Mouse (Mus musculus) lung, postnatal 0 days (tissue): ENCODE data around the gene Numa1. TPM values are rescaled to one million over a fixed set of nuclear protein-coding genes. Genes with fewer than 3 reads are reported as not detected.
"Not testable (repeated sequence)": the region's sequence is repeated elsewhere in the genome, so short reads cannot be mapped to it uniquely, and the experiment has no call there.

Source experiments
- ATAC-seq: fragments of 200-750 bp; cut with Nextera tagmentation; 2 replicates; pipeline ENCODE4 v1.8.0; 2017; ENCODE audit warnings: moderate library complexity
- DNase-seq: peaks from one replicate; pipeline ENCODE4 v3.0.0-alpha.2; 2016; ENCODE audit warnings: low spot score
- H3K27ac ChIP-seq: fragments of 300-500 bp; sonication (generic); 2 replicates; pipeline ENCODE4 v1.5.1; 2014; ENCODE audit warnings: antibody characterized with exemption, mild to moderate bottlenecking, low read length, mixed read lengths
- H3K27me3 ChIP-seq: fragments of 300-500 bp; sonication (generic); replicated peaks from 2 replicates; pipeline ENCODE4 v1.6.1; 2014; ENCODE audit warnings: low read length, mixed read lengths; ENCODE audit not compliant: insufficient read depth
- H3K36me3 ChIP-seq: fragments of 300-500 bp; sonication (generic); 2 replicates; pipeline ENCODE4 v1.6.1; 2014; ENCODE audit warnings: low read length, mixed read lengths; ENCODE audit not compliant: insufficient read depth
- H3K4me1 ChIP-seq: fragments of 300-500 bp; sonication (generic); 2 replicates; pipeline ENCODE4 v1.6.1; 2014; ENCODE audit warnings: antibody characterized with exemption, low read depth, low read length, mixed read lengths; ENCODE audit not compliant: insufficient read depth
- H3K4me2 ChIP-seq: fragments of 300-500 bp; sonication (generic); replicated peaks from 2 replicates; pipeline ENCODE4 v1.6.1; 2014; ENCODE audit warnings: low read depth, mild to moderate bottlenecking, low read length, moderate library complexity, mixed read lengths
- H3K4me3 ChIP-seq: fragments of 300-500 bp; sonication (generic); 2 replicates; pipeline ENCODE4 v1.5.1; 2014; ENCODE audit warnings: low read depth, low read length
- H3K9ac ChIP-seq: fragments of 300-500 bp; sonication (generic); replicated peaks from 2 replicates; pipeline ENCODE4 v1.6.1; 2014; ENCODE audit warnings: low read depth, mild to moderate bottlenecking
- H3K9me3 ChIP-seq: fragments of 300-500 bp; sonication (generic); 2 replicates; pipeline ENCODE4 v1.6.1; 2016; ENCODE audit warnings: low read length, mixed read lengths
- CTCF ChIP-seq: IDR thresholded peaks from 2 replicates; pipeline ENCODE4 v1.5.1; 2016; ENCODE audit warnings: antibody characterized with exemption, mild to moderate bottlenecking
- EP300 ChIP-seq: IDR thresholded peaks from 2 replicates; pipeline ENCODE4 v1.6.1; 2016; ENCODE audit warnings: antibody characterized with exemption, mild to moderate bottlenecking, control low read depth
- WGBS: fragments of 180-500 bp; shearing (Covaris S2); extraction: QIAGEN DNeasy Blood & Tissue Kit; methylation state at CpG from one replicate; pipeline ENCODE4 v1.1.7; 2014; 5-methylcytosine and 5-hydroxymethylcytosine counted together
- polyA plus RNA-seq: library from polyadenylated mRNA; unstranded; fragments of >200 nt; fragmentation: Nextera tagmentation; extraction: Ambion mirVana; gene quantifications from 2 replicates; pipeline ENCODE4 v1.2.1, GENCODE M21; 2015

Gene Numa1
- polyA plus RNA-seq, 1 experiment from 2014 or later, result 31.6 TPM

GRCm38 (mm10) chr7:102025187-102026119 is 91.5 kb downstream of the Numa1 start:
- no peak overlapping the region for H3K9ac ChIP-seq
- WGBS, result 81% methylated on average over 2 of the region's 2 CpGs
- no peak for ATAC-seq

GRCm38 (mm10) chr7:102034904-102035303 is 101.0 kb downstream of the Numa1 start:
- DNase-seq (no peak), ATAC-seq (no peak)
- Histone ChIP-seq H3K9ac (no peak overlapping the region), H3K9me3 (no peaks in the 10 kb centered on the region), H3K4me1 (no peaks in the 10 kb centered on the region), H3K36me3 (peaks cover 18% of the 10 kb centered on the region), H3K4me3 (no peak overlapping the region), H3K27me3 (no peaks in the 10 kb centered on the region), H3K27ac (no peak overlapping the region), H3K4me2 (no peak overlapping the region)
- 93% methylated on average over 1 of the region's 1 CpGs for WGBS
- TF ChIP-seq CTCF, result peak; percentile 48
- no peak for TF ChIP-seq EP300

More at GRCm38 (mm10) chr7:102025187-102026119, 91.5 kb downstream of the Numa1 start:
- H3K4me1 ChIP-seq, result no peaks in the 10 kb centered on the region
- no peaks in the 10 kb centered on the region for H3K27me3 ChIP-seq
- no peak overlapping the region for H3K4me2 ChIP-seq
- no peak for DNase-seq
- H3K4me3 ChIP-seq, result no peak overlapping the region
- no peaks in the 10 kb centered on the region for H3K9me3 ChIP-seq
- no peak for TF ChIP-seq EP300
- TF ChIP-seq CTCF, result no peak
- no peak overlapping the region for H3K27ac ChIP-seq
- peaks cover 22% of the 10 kb centered on the region; the same call in 1 of the 2 replicates for H3K36me3 ChIP-seq

- WGBS, result 59% methylated on average over 2 of the region's 2 CpGs
- Histone ChIP-seq H3K9me3 (no peaks in the 10 kb centered on the region), H3K4me2 (no peak overlapping the region), H3K4me1 (no peaks in the 10 kb centered on the region), H3K27ac (no peak overlapping the region), H3K36me3 (peaks cover 18% of the 10 kb centered on the region), H3K9ac (no peak overlapping the region), H3K4me3 (no peak overlapping the region), H3K27me3 (no peaks in the 10 kb centered on the region)
- no peak for DNase-seq
- no peak for ATAC-seq
- TF ChIP-seq CTCF (no peak), EP300 (no peak)
These were observed 101.6 kb downstream of the Numa1 start for GRCm38 (mm10) chr7:102035534-102035933.

DNA sequence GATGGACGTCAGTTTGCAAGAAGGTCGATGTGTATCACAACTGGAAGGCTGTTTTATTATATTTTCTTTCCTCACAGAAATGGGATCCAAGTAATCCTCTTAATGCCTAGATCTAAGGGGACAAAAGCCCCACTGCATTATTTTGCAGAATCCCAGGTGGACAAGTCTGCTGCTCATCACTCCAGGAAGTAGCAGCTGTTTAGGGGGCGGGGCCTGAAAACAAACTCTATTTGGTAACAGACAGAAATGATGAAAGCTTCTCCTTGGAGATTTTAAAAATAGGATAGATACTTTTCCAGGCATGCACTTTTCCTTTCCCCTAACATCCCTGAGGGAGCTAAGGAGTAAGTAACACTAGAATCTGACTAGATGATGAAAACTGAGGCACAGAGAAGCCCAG is 103.4 kb downstream of the Numa1 start:
- no peak for DNase-seq
- Histone ChIP-seq H3K27ac (no peak overlapping the region), H3K9me3 (no peaks in the 10 kb centered on the region), H3K4me2 (no peak overlapping the region), H3K4me3 (no peak overlapping the region), H3K9ac (no peak overlapping the region), H3K27me3 (no peaks in the 10 kb centered on the region), H3K36me3 (peaks cover 18% of the 10 kb centered on the region), H3K4me1 (no peaks in the 10 kb centered on the region)
- TF ChIP-seq CTCF (no peak), EP300 (no peak)
- no peak for ATAC-seq
- WGBS, result 96% methylated on average over 3 of the region's 3 CpGs

- TF ChIP-seq CTCF, result no peak
- no peak for TF ChIP-seq EP300
- Histone ChIP-seq H3K9me3 (no peaks in the 10 kb centered on the region), H3K4me3 (no peak overlapping the region), H3K36me3 (peaks cover 4% of the 10 kb centered on the region), H3K4me2 (no peak overlapping the region), H3K4me1 (no peaks in the 10 kb centered on the region), H3K9ac (no peak overlapping the region), H3K27me3 (no peaks in the 10 kb centered on the region), H3K27ac (0 out of 2 replicates have a peak overlapping the region, but pooled peaks have one; percentile 1)
- peak; percentile 78 for ATAC-seq
- peak; percentile 46 for DNase-seq
- 47% methylated on average over 2 of the region's 2 CpGs for WGBS
These were observed 108.4 kb downstream of the Numa1 start for GRCm38 (mm10) chr7:102042314-102042713.

DNA sequence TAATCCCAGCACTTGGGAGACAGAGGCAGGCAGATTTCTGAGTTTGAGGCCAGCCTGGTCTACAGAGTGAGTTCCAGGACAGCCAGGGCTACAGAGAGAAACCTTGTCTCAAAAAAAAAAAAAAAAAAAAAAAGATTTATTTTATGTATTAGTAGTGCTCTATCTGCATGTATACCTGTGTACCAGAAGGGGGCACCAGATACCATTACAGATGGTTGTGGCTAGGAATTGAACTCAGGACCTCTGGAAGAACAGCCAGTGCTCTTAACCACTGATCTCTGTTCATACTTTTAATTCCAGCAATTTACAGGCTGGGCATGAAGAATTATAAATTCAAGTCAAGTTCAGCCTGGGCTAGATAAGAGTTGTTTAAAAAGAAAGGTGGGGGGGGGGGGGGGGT is 114.6 kb downstream of the Numa1 start:
- not testable (repeated sequence) for ATAC-seq, H3K4me1 ChIP-seq, H3K36me3 ChIP-seq, H3K9ac ChIP-seq, H3K27ac ChIP-seq, H3K4me3 ChIP-seq, H3K4me2 ChIP-seq, DNase-seq, H3K27me3 ChIP-seq, H3K9me3 ChIP-seq
- peak; percentile 49 for TF ChIP-seq CTCF
